Mouse (Mus musculus): ENCODE measurements at regions not wholly inside any gene's neighbourhood (a gene's known extent, or its start where the extent isn't known, plus 50 kb on each side); places are given as distances from the start of the nearest gene placed in this dataset.

DNA sequence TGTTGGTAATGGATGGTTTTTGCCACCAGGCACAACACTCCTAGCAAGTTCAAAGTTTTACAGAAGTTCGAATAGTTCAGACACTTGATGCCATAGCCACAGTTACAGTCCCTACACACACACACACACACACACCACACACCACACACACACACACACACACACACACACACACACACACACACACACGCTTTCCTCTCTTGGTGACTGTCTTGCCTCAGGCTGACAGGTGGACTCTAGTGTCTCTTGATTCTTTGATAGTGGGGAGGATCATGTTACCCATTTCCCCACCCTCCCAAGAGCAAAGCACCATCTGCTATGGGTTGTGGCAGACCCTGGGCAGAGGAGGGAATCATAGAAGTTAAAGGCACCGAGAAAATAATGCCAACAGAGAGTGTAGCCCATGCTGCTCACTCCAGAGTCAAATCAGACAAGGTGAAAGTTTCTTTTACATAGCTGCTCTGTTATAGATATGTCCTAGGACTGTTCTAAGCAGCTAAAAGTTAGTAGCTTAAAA lies 75.9 kb downstream of the Klhl25 start:
- DNase-seq (ENCODE audit: low read depth in 2 of 2, low spot score in 2 of 2), result no peak

- peak; percentile 43 to 47 for DNase-seq (ENCODE audit: low read depth in 2 of 2, low spot score in 2 of 2)
These were observed 79.4 kb downstream of the Klhl25 start for GRCm38 (mm10) chr7:75927537-75927936.

GRCm38 (mm10) chr7:75943844-75944243 lies 95.7 kb downstream of the Klhl25 start:
- no peak for DNase-seq (ENCODE audit: low read depth in 2 of 2, low spot score in 2 of 2)

- DNase-seq (ENCODE audit: low read depth in 2 of 2, low spot score in 2 of 2), result no peak
These were observed 107.6 kb downstream of the Klhl25 start for GRCm38 (mm10) chr7:75955671-75956070.

DNA sequence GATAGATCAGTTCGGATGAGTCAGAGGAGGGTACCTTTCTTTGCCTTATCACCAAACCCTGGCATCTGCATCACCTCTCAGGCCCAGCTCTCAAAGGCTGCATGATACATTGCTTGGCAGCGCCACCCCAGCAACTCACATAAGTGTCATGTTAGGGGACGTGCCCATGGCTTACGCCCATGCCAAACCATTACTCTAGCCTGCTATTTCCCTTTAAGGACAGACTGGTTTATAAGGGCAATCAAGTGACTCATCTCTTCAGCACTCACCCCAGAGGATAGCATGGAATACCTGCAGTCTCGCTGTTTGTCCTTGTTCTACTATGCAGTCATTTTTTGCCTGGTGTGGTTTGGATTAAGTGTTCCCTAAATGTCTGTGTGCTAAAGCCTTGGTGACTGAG lies 109.3 kb downstream of the Klhl25 start:
- DNase-seq (ENCODE audit: low read depth in 2 of 2, low spot score in 2 of 2), result no peak

DNA sequence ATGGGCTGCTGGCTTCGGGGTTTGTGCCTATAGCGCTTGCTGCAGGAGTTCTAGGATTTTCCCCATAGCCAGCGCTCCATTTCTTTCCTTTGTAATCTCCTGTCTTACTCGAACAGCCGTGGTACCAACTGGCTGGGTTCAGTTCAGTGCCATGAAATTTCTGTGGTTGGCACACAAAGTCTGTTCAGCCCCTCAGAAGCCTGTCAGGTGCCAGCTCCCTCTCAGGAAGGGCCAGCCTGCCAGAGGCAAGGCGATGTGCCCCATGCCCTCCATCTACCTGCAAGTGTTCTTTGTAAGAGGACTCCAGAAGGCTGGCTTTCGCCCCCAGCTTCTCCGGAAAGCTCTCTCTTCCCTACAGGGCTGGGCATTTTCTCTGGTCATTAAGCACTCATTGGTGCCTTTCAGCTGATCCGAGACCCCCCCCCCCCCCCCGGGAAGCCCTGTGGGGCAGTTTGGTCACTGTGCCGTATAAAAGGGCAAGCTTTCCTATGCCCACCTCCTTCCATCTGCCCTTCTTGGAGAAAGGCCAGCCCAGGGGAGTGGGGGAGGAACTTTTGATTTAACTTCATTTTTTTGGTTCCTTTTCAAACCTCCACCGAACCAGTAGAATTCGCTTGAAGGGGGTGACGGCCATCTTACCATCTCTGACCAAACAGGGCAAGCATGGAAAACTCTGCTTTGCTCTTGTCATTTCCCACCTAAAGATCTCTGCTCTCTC lies 112.0 kb downstream of the Klhl25 start:
- DNase-seq (ENCODE audit: low read depth in 2 of 2, low spot score in 2 of 2), result no peak

GRCm38 (mm10) chr7:75968177-75968576 lies 120.1 kb downstream of the Klhl25 start:
- no peak for DNase-seq (ENCODE audit: low read depth in 2 of 2, low spot score in 2 of 2)

GRCm38 (mm10) chr7:75970914-75971313 lies 122.8 kb downstream of the Klhl25 start:
- no peak for DNase-seq (ENCODE audit: low read depth in 2 of 2, low spot score in 2 of 2)

GRCm38 (mm10) chr7:75971706-75972105 lies 123.6 kb downstream of the Klhl25 start:
- DNase-seq (ENCODE audit: low read depth in 2 of 2, low spot score in 2 of 2), result no peak

GRCm38 (mm10) chr7:75981560-75981959 lies 133.4 kb downstream of the Klhl25 start:
- DNase-seq (ENCODE audit: low read depth in 2 of 2, low spot score in 2 of 2), result no peak

DNA sequence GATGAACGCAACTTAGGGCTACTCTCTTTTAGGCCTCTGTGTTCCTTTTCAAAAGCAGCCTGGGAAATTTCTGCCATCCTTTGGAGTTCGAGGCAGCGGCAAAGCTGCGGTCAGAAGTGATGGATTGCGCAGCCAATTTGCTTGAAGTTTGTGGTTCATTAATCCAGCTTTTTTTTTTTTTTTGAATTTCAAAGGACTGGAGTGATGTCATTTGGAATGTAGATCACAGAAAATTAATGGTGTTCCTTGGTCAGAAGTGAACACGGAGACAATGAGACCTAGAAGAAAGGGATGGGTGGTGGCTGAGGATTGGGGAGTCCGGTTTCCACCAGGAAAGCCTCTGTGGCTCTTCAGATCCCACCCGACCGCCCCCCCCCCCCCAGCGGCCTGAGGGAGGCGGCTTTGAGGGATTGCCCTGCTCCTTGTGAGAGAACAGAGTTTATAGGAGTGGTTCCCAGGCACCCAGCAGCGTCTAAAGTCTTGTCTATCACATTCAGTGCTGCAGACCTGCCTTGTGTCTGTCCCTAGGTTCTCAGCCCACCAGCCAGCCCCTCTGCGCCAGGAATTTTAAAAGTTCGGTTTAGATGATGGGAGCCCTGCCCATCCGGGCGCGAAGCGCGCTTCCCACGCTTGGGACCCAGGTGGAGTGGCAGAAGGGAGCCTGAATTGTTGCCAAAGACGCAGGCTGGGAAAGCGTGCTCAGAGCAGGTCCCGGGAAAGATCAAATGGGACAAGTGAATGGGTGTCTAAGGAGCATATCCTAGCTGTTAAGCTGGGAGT lies 135.1 kb downstream of the Klhl25 start:
- no peak for DNase-seq (ENCODE audit: low read depth in 2 of 2, low spot score in 2 of 2)

DNA sequence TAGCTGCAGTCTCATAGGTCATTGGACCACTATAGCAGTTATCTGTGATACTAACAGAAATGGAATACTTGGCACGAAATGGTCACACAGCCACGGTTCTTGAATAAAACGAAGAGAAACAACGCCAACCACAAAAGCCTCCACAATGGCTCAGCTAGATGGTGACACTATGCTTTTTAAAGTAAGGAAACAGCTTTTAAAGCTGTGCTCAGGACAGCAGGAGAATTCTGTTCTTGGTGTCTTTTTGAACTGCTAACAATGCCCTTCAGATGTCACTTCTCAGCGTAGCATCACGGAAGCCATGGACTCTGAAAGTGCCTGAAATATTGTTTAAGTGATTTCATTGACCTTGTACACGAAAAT lies 135.7 kb downstream of the Klhl25 start:
- DNase-seq (ENCODE audit: low read depth in 2 of 2, low spot score in 2 of 2), result no peak

DNA sequence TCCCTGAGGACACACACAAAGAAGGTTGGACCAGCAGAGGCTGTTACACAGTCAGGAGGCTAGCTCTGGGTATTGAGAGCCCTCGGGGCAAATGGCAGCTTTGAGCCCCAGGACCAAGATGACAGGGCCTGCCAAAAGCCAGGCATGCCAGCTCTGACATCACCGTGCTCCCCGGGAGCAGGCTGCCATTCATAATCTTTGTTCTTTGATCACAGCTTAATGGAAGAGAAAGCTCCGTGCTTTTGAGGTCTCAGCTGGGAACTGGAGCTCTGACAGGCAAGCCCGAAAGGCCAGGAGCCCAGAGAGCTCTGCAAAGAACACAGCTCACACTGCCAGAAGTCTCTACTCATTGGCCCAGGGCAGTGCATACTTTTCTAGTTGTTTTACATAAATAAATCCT lies 150.7 kb downstream of the Klhl25 start:
- DNase-seq (ENCODE audit: low read depth in 2 of 2, low spot score in 2 of 2), result no peak

DNA sequence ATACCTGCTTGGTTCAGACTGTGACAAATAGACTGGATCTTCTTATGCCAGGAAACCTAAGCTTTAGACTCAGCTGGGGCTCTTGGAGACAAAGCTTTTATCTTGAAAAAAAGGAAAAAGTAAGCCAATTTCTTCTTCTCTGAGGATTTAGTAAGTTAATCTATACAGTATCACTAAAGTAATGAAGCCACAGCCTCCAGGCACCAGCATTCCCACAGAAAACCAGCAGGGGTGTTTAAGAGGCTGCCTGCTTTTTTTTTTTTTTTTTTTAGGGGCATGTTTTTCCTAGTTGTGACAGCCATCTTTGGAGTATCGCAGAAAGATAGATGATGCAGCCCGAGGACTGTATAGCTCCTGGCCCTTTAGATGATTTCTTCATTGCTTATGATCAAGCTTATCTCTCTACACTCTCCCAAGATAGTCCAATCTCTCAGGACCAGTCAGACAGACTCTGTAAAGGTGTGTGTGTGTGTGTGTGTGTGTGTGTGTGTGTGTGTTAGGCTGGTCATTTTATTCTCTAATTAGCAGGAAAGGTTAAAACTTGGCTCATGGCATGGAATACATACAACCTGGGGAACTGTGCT lies 151.3 kb downstream of the Klhl25 start:
- DNase-seq (ENCODE audit: low read depth in 2 of 2, low spot score in 2 of 2), result no peak

- no peak for DNase-seq (ENCODE audit: low read depth in 2 of 2, low spot score in 2 of 2)
These were observed 152.9 kb downstream of the Klhl25 start for GRCm38 (mm10) chr7:76001012-76001411.

DNA sequence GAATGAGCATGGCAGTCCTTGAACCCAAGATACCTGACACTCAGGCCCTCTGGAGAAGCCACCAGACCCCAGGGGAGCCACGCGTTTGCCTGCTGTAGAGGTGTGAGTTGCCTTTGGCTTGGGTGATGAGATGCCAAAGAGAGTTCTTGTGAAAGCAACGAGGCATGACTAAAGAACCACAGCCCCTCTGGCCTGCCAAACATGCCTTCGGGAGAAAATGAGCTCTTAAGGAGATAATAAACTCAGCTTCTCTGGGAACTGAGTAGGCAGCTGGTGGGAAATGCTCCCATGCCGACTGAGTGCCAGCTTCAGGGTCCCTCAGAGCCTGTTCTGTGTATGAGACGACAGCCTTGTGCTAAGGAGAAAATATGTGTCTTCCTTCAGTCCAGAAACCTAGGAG lies 160.1 kb downstream of the Klhl25 start:
- no peak for DNase-seq (ENCODE audit: low read depth in 2 of 2, low spot score in 2 of 2)

DNA sequence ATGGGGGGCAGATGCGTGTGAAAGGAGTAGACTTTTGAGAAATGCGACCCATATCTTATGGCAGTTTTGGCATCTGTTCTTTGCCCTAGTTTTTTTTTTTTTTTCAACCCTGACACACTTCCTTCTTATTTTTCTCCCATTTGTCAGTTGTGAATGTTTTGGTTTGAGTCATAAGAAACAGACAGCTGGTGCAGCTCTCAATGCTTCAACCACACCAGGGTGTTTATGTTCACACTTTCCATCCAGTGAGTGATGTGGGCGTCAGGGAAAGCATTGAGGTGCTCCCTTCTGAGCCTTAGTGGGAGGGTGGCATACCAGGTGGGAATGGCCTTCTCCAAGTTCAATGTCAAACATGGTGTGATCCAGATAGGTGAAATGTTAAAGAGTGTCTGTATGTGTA lies 181.9 kb upstream of the Agbl1 start:
- DNase-seq (ENCODE audit: low read depth in 2 of 2, low spot score in 2 of 2), result no peak

DNA sequence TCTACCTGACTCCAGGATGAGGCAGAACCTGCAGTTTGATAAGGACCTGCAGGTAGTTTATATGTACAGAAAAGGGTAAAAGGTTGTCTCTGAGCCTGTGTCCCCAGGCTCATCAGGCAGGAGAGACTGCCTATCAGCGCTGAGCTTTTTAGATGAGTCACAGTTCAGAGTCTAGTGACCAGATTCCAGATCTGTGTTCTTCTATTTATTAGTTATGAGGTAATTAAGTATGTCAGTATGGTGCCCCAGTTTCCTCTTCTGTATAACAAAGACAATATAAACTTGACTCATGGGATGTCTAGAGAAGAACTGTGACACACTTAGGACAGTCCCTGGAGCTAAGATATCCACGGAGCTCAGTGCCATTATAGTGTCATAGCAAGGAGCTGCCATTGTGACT lies 180.3 kb upstream of the Agbl1 start:
- DNase-seq (ENCODE audit: low read depth in 2 of 2, low spot score in 2 of 2), result no peak

- DNase-seq (ENCODE audit: low read depth in 2 of 2, low spot score in 2 of 2), result no peak
These were observed 175.8 kb upstream of the Agbl1 start for GRCm38 (mm10) chr7:76053843-76054242.

GRCm38 (mm10) chr7:76099149-76099548 lies 130.5 kb upstream of the Agbl1 start:
- no peak for DNase-seq (ENCODE audit: low read depth in 2 of 2, low spot score in 2 of 2)

DNA sequence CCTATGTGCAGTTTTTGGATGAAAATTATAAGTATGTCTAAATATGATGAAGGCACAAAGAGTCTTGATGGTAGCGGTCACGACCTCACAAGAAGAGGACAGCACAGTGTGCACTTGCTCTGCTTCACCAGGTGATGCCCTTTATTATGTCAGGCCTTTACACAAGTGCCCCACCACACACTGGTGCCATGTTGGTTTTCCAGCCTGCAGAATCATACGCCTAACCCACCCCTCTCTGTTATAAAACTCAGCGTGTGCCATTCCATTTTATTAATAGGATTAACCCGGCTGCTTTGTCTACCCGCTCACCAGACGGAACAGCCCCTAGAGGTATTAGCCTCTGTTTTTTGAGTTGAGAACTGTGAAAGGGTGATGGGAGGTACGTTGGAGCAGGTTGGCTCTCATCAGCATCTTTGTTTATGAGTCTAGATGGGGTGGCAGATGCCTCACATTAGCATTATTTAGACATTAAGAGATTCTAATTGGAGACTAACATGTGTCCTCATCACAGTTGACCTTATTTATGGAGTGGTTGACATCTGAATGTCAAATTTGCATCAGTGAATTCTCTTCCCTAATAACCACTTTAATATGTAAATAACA lies 108.3 kb upstream of the Agbl1 start:
- DNase-seq (ENCODE audit: low read depth in 2 of 2, low spot score in 2 of 2), result no peak

- no peak for DNase-seq (ENCODE audit: low read depth in 2 of 2, low spot score in 2 of 2)
These were observed 102.0 kb upstream of the Agbl1 start for GRCm38 (mm10) chr7:76127641-76128111.

Data from CD8-positive naive resting alpha-beta T cell, adult 2 months (primary cell).